Mouse (Mus musculus) neural tube, embryonic 15.5 days (tissue): ENCODE data around the gene Gpr137b. TPM values are rescaled to one million over a fixed set of nuclear protein-coding genes. Genes with fewer than 3 reads are reported as not detected.
"Not testable (repeated sequence)": the region's sequence is repeated elsewhere in the genome, so short reads cannot be mapped to it uniquely, and the experiment has no call there.

ENCODE experiments used
- ATAC-seq: fragments of 200-750 bp; cut with Nextera tagmentation; 2 replicates; pipeline ENCODE4 v1.8.0; 2017; ENCODE audit warnings: mild to moderate bottlenecking, moderate TSS enrichment, moderate library complexity; ENCODE audit not compliant: low FRiP score
- H3K27ac ChIP-seq: fragments of 300-500 bp; sonication (generic); replicated peaks from 2 replicates; pipeline ENCODE4 v1.5.1; 2015; ENCODE audit warnings: mild to moderate bottlenecking, inconsistent platforms
- H3K27me3 ChIP-seq: fragments of 300-500 bp; sonication (generic); replicated peaks from 2 replicates; pipeline ENCODE4 v1.6.1; 2015; ENCODE audit warnings: inconsistent platforms
- H3K36me3 ChIP-seq: fragments of 300-500 bp; sonication (generic); 2 replicates; pipeline ENCODE4 v1.6.1; 2015; ENCODE audit warnings: inconsistent platforms
- H3K4me1 ChIP-seq: fragments of 300-500 bp; sonication (generic); 2 replicates; pipeline ENCODE4 v1.6.1; 2015; ENCODE audit warnings: inconsistent platforms
- H3K4me2 ChIP-seq: fragments of 300-500 bp; sonication (generic); 2 replicates; pipeline ENCODE4 v1.6.1; 2015; ENCODE audit warnings: inconsistent platforms, mild to moderate bottlenecking, moderate library complexity
- H3K4me3 ChIP-seq: fragments of 300-500 bp; sonication (generic); replicated peaks from 2 replicates; pipeline ENCODE4 v1.5.1; 2015; ENCODE audit warnings: mild to moderate bottlenecking, inconsistent platforms
- H3K9ac ChIP-seq: fragments of 300-500 bp; sonication (generic); replicated peaks from 2 replicates; pipeline ENCODE4 v1.6.1; 2015; ENCODE audit warnings: mild to moderate bottlenecking, inconsistent platforms
- H3K9me3 ChIP-seq: fragments of 300-500 bp; sonication (generic); replicated peaks from 2 replicates; pipeline ENCODE4 v1.6.1; 2016; ENCODE audit warnings: inconsistent platforms
- WGBS: fragments of 180-500 bp; shearing (Covaris S2); methylation state at CpG from one replicate; pipeline ENCODE4 v1.1.7; 2015; ENCODE audit warnings: mixed read lengths; 5-methylcytosine and 5-hydroxymethylcytosine counted together
- polyA plus RNA-seq: library from polyadenylated mRNA; unstranded; fragments of >200 nt; fragmentation: Nextera tagmentation; extraction: Ambion mirVana; gene quantifications from 2 replicates; pipeline ENCODE4 v1.2.1, GENCODE M21; 2015

The Gpr137b gene
- polyA plus RNA-seq, 1 experiment from 2014 or later = 24.5 TPM

DNA sequence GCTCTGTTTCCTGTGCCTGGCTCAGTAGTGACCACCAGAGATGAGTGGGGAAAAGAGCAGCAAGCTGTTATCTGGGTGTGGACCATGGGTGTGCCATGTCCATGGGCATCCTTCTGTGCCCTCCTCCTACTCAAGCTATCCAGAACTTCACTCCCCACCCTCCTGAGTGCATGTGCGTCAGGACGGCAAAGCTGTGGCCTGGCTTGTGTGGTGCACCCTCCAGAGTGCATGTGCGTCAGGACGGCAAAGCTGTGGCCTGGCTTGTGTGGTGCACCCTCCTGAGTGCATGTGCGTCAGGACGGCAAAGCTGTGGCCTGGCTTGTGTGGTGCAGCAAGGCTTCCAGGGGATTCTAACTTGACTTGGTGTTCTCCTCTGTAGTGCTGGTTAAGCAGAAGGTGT is 31.6 kb downstream of the Gpr137b start:
- not testable (repeated sequence) for H3K27ac ChIP-seq, H3K27me3 ChIP-seq, ATAC-seq, H3K4me2 ChIP-seq, H3K4me3 ChIP-seq, H3K9ac ChIP-seq, H3K9me3 ChIP-seq, H3K4me1 ChIP-seq
- peaks cover 16% of the 10 kb centered on the region; the same call in 1 of the 2 replicates for H3K36me3 ChIP-seq
- WGBS = 96% methylated on average over 6 of the region's 6 CpGs

DNA sequence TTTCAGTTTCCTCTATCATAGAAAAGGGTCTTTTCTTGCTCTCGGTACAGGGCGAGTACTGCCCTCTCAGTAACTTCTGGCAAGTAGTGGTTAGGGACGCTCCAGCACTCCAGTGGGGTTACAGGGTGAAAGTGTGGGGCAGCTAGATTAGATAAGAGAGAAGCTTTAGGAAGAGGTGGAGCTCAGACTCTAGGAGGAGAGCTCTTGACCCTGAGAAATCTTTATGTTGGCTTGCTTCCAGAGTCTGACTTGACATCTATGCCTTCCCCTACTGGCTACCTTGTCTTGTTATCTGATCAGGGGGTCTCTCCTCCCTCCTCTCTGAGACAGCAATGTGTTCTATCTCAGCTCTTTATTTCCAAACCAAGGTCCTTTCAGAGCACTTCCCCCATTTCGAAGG is 33.8 kb downstream of the Gpr137b start:
- ATAC-seq, H3K27ac ChIP-seq, H3K27me3 ChIP-seq, H3K9ac ChIP-seq, H3K4me2 ChIP-seq, H3K4me1 ChIP-seq, H3K9me3 ChIP-seq, H3K4me3 ChIP-seq: not testable (repeated sequence)
- 94% methylated on average over 4 of the region's 4 CpGs for WGBS
- H3K36me3 ChIP-seq = peaks cover 20% of the 10 kb centered on the region; the same call in 1 of the 2 replicates

DNA sequence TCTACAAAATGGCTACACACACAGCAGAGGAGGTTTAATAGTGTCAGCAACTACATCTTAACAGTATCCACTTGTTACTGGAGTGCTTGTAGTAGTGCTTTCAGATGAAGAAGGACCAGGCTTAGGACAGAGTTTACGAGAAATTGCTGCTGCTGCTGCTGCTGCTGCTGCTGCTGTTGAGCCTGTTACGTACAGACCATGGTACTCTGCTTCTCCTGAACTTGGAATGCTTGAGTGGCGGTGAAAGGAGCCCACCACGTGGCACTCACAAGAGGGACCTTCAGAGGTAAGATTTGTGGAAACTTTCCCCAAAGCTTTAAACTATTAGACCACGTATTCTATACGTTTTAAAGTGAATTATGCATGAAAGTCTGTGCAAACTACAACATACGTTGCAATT is 35.2 kb downstream of the Gpr137b start:
- not testable (repeated sequence) for H3K4me1 ChIP-seq, H3K9ac ChIP-seq, H3K27me3 ChIP-seq, H3K27ac ChIP-seq, ATAC-seq, H3K4me3 ChIP-seq, H3K9me3 ChIP-seq, H3K4me2 ChIP-seq
- H3K36me3 ChIP-seq = peaks cover 12% of the 10 kb centered on the region; the same call in 1 of the 2 replicates
- 91% methylated on average over 7 of the region's 7 CpGs for WGBS

DNA sequence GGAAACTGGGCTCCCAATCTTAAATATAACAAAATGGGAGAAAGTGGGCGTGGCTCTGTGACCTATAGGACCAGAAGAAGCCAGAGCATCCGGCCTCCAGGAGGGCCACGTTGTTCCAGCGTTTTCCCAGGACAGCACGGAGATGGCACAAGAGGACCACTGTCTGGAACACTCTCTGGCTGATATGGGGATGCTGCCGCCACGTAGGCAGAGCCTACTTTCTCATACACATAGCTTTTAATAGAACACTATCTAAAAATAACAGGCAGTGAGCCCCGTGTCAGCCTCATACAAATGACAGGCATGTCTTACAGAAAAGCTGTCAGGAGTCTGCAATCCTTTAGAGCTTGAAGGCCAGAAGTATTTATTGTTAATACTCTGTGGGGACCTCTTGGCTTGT is 35.7 kb downstream of the Gpr137b start:
- 89% methylated on average over 8 of the region's 8 CpGs for WGBS
- ATAC-seq, H3K27me3 ChIP-seq, H3K9me3 ChIP-seq, H3K4me3 ChIP-seq, H3K4me2 ChIP-seq, H3K9ac ChIP-seq, H3K4me1 ChIP-seq, H3K27ac ChIP-seq: not testable (repeated sequence)
- peaks cover 12% of the 10 kb centered on the region; the same call in 1 of the 2 replicates for H3K36me3 ChIP-seq

DNA sequence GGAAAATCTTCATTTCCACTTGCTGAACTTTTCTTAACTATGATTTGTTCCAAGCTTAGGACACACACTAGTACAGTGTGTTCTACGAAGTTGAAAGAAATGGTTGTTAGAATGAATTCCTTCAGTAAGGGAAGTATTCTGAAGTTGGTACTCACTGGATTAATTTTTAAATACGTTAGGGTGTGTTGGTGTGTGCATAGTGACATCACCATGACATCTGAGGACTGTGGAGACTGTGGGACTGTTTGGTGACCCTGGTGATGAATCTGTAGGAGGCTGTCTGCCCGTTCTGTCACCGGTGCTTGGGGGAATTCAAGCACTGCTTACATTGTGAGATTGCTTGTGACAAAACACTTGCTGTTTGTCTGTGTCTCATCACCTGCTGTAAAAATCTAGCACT is 41.7 kb downstream of the Gpr137b start:
- H3K9ac ChIP-seq, H3K36me3 ChIP-seq, H3K27ac ChIP-seq, H3K4me3 ChIP-seq, H3K4me2 ChIP-seq, ATAC-seq, H3K27me3 ChIP-seq, H3K9me3 ChIP-seq, H3K4me1 ChIP-seq: not testable (repeated sequence)
- WGBS = 83% methylated on average over 4 of the region's 4 CpGs

DNA sequence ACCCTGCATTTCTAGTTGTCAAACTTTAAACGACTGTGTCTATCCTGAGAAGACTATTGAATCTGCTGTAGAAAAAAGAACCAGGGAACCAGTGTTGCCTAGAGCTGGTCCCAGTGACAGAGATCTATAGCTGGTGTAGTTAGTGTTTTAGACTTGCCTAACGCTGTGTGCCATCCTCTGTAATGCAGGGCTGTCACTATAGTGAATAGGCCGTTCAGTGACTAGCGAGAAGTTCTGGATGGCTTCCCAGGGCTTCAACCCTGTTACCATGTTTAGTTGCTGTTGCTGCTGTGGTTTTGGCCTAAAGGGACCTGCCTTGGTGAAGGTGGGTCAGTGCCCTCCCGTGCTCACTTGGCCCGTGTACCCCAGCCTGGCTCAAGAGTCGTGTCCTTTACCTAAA is 43.1 kb downstream of the Gpr137b start:
- ATAC-seq = 0 out of 2 replicates have a peak, but pooled peaks have one; percentile 55
- not testable (repeated sequence) for H3K4me2 ChIP-seq, H3K9me3 ChIP-seq, H3K27ac ChIP-seq, H3K4me1 ChIP-seq, H3K27me3 ChIP-seq, H3K4me3 ChIP-seq, H3K36me3 ChIP-seq, H3K9ac ChIP-seq
- 70% methylated on average over 7 of the region's 7 CpGs for WGBS

DNA sequence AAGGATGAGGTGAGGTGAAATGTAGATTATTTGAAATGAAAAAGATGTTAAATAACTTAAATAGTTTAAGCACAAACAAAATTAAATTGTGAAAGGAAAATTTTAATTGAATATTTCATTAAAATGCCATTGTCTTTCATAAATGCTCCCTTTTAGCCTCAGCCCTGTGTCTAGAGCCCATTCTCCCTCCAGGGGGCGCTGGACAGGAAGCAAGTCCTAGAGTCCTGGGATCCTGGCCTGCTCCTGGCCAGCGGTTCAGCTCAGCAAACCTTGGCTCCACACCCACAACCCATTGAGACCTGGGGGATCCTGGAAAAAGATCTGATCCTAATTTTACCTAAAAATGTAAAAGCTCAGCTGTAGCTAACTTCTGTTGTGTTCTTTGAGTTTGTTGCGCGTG is 44.5 kb downstream of the Gpr137b start:
- Histone ChIP-seq H3K4me1 (no peaks in the 10 kb centered on the region), H3K4me2 (no peak overlapping the region), H3K27ac (no peak overlapping the region), H3K9ac (no peak overlapping the region), H3K27me3 (no peaks in the 10 kb centered on the region), H3K4me3 (no peak overlapping the region), H3K36me3 (no peaks in the 10 kb centered on the region), H3K9me3 (no peaks in the 10 kb centered on the region)
- ATAC-seq = no peak
- 73% methylated on average over 4 of the region's 4 CpGs for WGBS

DNA sequence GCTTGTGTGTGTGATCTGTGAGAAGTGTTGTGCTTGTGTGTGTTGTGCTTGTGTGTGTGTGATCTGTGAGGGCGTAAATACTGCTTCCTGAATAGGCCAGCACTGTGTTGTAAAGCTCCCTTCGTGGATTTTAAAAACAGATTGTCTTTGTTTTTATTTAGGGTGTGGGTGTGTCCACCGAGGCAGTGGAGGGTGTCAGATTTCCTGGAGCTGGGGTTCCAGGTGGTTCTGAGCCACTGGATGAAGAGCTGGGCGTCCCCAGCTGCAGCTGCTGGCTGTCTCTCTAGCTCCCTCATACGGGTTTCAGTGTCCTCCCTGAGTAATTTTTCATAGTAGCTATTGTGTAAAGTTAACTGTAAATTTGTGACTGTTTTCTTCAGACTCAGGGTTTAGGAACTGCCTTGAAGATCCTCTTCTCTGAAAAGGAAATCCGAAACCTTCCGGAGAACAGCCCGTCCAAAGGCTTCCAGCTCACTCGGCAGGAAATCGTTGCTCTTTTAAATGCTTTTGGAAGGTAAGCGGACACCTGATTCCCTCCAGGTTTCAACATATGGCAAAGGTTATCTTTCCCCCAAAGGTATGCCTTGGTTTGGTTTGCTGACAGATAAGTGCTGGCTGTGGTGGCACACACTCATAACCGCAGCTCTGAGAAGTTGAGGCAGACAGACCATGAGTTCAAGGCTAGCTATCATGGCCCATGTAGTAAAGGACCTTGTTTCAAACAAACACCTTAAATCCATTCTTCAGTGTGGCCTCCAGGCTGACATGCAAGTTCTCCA is 46.0 kb downstream of the Gpr137b start:
- H3K9ac ChIP-seq, H3K36me3 ChIP-seq, H3K4me2 ChIP-seq, H3K4me3 ChIP-seq, H3K9me3 ChIP-seq, H3K27ac ChIP-seq, ATAC-seq, H3K27me3 ChIP-seq, H3K4me1 ChIP-seq: not testable (repeated sequence)
- 41% methylated on average over 12 of the region's 12 CpGs for WGBS

DNA sequence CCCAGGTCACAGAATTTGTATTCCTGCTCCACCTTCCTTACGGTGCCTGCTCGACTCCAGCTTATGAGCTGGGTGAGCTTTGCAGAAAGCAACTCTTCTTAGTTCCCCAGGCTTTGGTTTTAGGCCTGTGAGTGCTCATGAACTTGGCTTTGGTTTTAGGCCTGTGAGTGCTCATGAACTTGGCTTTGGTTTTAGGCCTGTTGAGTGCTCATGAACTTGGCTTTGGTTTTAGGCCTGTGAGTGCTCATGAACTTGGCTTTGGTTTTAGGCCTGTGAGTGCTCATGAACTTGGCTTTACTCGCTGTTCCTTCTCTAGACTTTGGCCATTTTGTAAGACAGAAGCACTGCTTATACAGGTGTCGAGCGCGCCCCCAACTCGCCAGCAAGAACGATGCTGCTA is 56.5 kb downstream of the Gpr137b start:
- H3K9ac ChIP-seq, H3K4me3 ChIP-seq, H3K4me1 ChIP-seq, H3K4me2 ChIP-seq, H3K27ac ChIP-seq, ATAC-seq, H3K27me3 ChIP-seq, H3K36me3 ChIP-seq, H3K9me3 ChIP-seq: not testable (repeated sequence)
- WGBS = 96% methylated on average over 8 of the region's 8 CpGs

DNA sequence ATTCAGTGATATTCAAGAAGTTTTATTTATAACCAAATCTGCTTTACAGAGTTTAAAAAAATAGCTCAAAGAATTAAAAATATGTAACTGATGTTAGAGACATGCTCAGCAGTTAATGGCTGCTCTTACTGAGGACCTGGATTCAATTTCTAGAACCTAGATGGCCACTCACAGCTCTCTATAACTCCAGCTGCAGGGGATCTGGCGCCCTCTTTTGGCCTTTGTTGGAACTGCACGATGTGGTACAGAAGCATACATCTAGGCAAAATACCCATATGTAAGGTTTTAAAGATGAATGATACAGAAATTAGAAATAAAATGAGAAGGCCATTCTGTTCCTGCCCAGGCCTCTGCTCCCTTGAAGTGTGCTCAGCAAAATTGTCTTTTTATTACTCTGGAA is 64.9 kb downstream of the Gpr137b start:
- Histone ChIP-seq H3K4me1 (no peaks in the 10 kb centered on the region), H3K36me3 (no peaks in the 10 kb centered on the region), H3K4me3 (no peak overlapping the region), H3K27ac (no peak overlapping the region), H3K27me3 (no peaks in the 10 kb centered on the region), H3K9ac (no peak overlapping the region), H3K9me3 (no peaks in the 10 kb centered on the region), H3K4me2 (no peak overlapping the region)
- WGBS = 0% methylated on average over 2 of the region's 2 CpGs
- ATAC-seq = no peak
